Mouse (Mus musculus) liver, embryonic 13.5 days (tissue): ENCODE measurements at regions not wholly inside any gene's neighbourhood (a gene's known extent, or its start where the extent isn't known, plus 50 kb on each side); places are given as distances from the start of the nearest gene placed in this dataset.

Experiments used
- ATAC-seq: fragments of 200-750 bp; cut with Nextera tagmentation; 2 replicates; pipeline ENCODE4 v1.8.0; 2017; ENCODE audit warnings: low read depth, mild to moderate bottlenecking, moderate number of reproducible peaks, moderate library complexity
- DNase-seq: peaks from one replicate; pipeline ENCODE4 v3.0.0; 2022
- H3K27ac ChIP-seq: fragments of 300-500 bp; sonication (generic); 2 replicates; pipeline ENCODE4 v1.5.1; 2015; ENCODE audit warnings: moderate library complexity, mild to moderate bottlenecking, inconsistent platforms
- H3K27me3 ChIP-seq: fragments of 300-500 bp; sonication (generic); 2 replicates; pipeline ENCODE4 v1.6.1; 2015; ENCODE audit warnings: mild to moderate bottlenecking, inconsistent platforms
- H3K36me3 ChIP-seq: fragments of 300-500 bp; sonication (generic); 2 replicates; pipeline ENCODE4 v1.6.1; 2015; ENCODE audit warnings: mild to moderate bottlenecking, inconsistent platforms
- H3K4me1 ChIP-seq: fragments of 300-500 bp; sonication (generic); replicated peaks from 2 replicates; pipeline ENCODE4 v1.6.1; 2015; ENCODE audit warnings: inconsistent platforms
- H3K4me2 ChIP-seq: fragments of 300-500 bp; sonication (generic); 2 replicates; pipeline ENCODE4 v1.6.1; 2015; ENCODE audit warnings: inconsistent platforms, mild to moderate bottlenecking, moderate library complexity
- H3K4me3 ChIP-seq: fragments of 300-500 bp; sonication (generic); replicated peaks from 2 replicates; pipeline ENCODE4 v1.5.1; 2015; ENCODE audit warnings: mild to moderate bottlenecking, inconsistent platforms
- H3K9ac ChIP-seq: fragments of 300-500 bp; sonication (generic); 2 replicates; pipeline ENCODE4 v1.6.1; 2015; ENCODE audit warnings: mild to moderate bottlenecking, inconsistent platforms
- H3K9me3 ChIP-seq: fragments of 300-500 bp; sonication (generic); replicated peaks from 2 replicates; pipeline ENCODE4 v1.6.1; 2016; ENCODE audit warnings: inconsistent platforms
- WGBS: fragments of 180-500 bp; shearing (Covaris S2); methylation state at CpG from one replicate; pipeline ENCODE4 v1.1.7; 2015; ENCODE audit not compliant: insufficient replicate concordance; 5-methylcytosine and 5-hydroxymethylcytosine counted together

DNA sequence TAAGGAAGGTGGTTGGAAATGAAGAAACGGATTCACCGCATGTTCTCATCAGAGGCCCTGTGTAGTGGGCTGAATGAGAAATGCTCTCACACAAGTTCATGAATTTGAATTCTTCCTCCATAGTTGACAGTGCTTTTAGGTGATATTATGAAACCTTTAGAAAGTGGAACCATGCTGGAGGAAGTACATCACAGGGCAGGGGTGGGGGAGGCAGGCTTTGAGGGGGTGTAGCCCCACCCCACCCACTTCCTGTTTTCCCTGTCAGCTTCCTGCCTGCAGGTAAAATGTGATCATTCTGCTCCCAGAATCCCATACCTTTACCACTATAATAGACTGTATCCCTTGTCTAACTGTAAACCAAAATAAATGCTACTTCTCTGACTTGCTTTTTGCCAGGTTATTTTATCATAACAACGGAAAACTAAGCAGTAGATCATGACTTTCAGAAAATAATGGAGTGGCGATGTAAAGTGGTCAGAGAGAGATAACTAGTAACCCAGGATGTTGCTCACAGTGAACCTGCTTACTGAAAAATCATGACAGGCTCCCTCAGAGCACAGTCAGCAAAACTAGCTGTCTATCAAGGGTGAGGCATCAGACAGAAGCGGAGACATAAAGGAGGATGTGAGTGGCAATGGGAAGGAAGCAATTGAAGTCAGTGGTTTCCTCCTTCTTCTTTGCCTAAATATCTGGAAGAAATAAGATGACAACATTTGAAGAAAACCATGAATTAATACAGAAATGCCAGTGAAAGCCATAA, 230.2 kb downstream of the Rnf144a start:
- WGBS = 54% methylated on average over 5 of the region's 5 CpGs
- no peaks in the 10 kb centered on the region for H3K36me3 ChIP-seq
- H3K9me3 ChIP-seq = no peaks in the 10 kb centered on the region
- no peak overlapping the region for H3K4me2 ChIP-seq
- no peak overlapping the region for H3K27ac ChIP-seq
- H3K4me3 ChIP-seq = no peak overlapping the region
- DNase-seq = no peak
- ATAC-seq = no peak
- H3K27me3 ChIP-seq = no peaks in the 10 kb centered on the region
- H3K4me1 ChIP-seq = no peaks in the 10 kb centered on the region
- no peak overlapping the region for H3K9ac ChIP-seq

DNA sequence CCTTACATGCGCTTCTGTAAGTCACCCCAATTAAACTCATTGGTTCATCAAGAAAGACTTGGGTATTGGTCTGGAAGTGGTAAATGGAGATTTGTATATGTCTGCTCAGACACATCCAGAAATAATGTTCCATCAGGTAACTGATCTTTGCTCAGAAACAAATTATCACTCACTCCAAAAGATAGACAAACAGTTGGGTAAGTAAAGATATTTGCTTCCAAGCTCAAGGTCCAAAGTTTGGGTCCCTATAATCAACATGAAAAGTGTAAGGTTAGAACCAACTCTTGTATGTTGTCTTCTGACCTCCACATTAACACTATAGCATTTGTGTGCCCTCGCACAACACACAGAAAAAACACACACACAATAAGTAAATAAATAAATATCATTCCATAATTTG, 232.0 kb downstream of the Rnf144a start:
- no peaks in the 10 kb centered on the region for H3K4me1 ChIP-seq
- WGBS = 69% methylated on average over 2 of the region's 2 CpGs
- no peaks in the 10 kb centered on the region for H3K36me3 ChIP-seq
- no peak overlapping the region for H3K4me2 ChIP-seq
- ATAC-seq (no peak), DNase-seq (no peak)
- H3K4me3 ChIP-seq = no peak overlapping the region
- no peak overlapping the region for H3K9ac ChIP-seq
- H3K27ac ChIP-seq = no peak overlapping the region
- H3K27me3 ChIP-seq = no peaks in the 10 kb centered on the region
- H3K9me3 ChIP-seq = no peaks in the 10 kb centered on the region

DNA sequence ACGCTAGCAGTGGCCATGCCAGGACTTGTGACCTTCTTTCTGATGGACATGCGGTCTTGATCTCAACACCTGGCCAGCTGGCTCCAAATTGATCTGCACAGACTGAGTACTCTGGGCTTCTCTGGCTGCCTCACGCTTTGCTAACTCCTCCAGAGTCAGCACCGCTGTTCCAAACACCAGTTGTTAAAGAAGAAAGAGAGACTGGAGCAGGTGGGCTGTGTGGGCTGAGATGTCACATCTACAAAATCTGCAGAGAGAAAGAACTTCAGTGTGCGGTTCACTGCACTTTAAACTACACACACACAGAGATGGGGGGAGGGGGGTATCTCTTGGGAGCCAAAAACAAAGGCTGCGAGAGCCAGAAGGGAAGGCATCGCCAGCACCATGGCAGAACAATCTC, 234.2 kb downstream of the Rnf144a start:
- no peak for DNase-seq
- Histone ChIP-seq H3K27me3 (no peaks in the 10 kb centered on the region), H3K36me3 (no peaks in the 10 kb centered on the region)

DNA sequence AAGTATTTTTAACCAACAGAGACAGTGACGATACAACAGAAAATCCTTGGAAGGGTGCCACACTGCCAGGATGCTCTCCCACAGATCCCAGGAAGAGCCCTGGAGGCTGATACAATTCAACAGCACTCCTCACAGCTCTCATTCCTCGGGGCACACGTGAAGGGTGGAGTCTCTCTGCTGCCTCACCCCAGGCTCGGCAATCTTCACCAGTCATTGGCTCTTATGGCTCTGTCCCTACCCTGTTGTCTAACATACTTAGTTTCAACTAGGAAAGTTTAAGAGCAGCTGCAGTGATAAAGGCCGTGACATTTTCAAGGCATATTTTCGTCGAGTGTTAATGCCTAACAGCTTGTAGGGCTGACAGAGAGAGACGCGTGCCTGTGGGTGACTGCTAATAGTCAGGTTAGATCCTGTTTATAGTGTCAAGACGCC, 238.8 kb downstream of the Rnf144a start:
- DNase-seq (no peak), ATAC-seq (no peak)
- WGBS = 54% methylated on average over 10 of the region's 10 CpGs
- Histone ChIP-seq H3K27me3 (no peaks in the 10 kb centered on the region), H3K4me3 (no peak overlapping the region), H3K4me1 (no peaks in the 10 kb centered on the region), H3K27ac (no peak overlapping the region), H3K9me3 (no peaks in the 10 kb centered on the region), H3K4me2 (no peak overlapping the region), H3K36me3 (no peaks in the 10 kb centered on the region), H3K9ac (no peak overlapping the region)

More for the DNA sequence above, 234.2 kb downstream of the Rnf144a start:
- H3K4me1 ChIP-seq = no peaks in the 10 kb centered on the region
- no peak for ATAC-seq
- H3K9ac ChIP-seq = no peak overlapping the region
- H3K9me3 ChIP-seq = no peaks in the 10 kb centered on the region
- 68% methylated on average over 7 of the region's 7 CpGs for WGBS
- H3K27ac ChIP-seq = no peak overlapping the region
- H3K4me3 ChIP-seq = no peak overlapping the region
- no peak overlapping the region for H3K4me2 ChIP-seq

DNA sequence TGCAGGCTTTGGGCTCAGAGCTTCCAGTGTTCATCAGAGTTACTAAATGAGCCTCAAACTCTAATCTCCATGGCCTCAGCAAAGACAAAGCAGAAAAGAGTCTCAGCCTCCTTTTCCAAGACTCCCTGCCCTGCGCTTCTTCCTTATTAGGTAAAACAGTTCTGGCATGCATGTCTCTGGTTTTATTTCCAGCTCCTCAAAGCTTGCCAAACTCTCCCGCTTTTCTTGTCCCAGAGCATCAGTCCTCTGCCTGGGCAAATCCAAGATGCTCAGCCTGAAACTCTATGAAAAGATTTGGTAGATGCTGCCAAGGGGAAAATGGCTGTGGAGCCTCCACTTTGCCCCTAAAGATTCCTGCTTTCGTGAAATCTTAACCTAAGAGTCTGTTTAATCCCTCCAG, 251.6 kb downstream of the Rnf144a start:
- Histone ChIP-seq H3K36me3 (no peaks in the 10 kb centered on the region), H3K4me1 (no peaks in the 10 kb centered on the region), H3K4me3 (no peak overlapping the region), H3K9ac (no peak overlapping the region), H3K27ac (no peak overlapping the region), H3K4me2 (no peak overlapping the region), H3K9me3 (no peaks in the 10 kb centered on the region), H3K27me3 (no peaks in the 10 kb centered on the region)
- ATAC-seq (no peak), DNase-seq (no peak)
- 50% methylated on average over 3 of the region's 3 CpGs for WGBS

DNA sequence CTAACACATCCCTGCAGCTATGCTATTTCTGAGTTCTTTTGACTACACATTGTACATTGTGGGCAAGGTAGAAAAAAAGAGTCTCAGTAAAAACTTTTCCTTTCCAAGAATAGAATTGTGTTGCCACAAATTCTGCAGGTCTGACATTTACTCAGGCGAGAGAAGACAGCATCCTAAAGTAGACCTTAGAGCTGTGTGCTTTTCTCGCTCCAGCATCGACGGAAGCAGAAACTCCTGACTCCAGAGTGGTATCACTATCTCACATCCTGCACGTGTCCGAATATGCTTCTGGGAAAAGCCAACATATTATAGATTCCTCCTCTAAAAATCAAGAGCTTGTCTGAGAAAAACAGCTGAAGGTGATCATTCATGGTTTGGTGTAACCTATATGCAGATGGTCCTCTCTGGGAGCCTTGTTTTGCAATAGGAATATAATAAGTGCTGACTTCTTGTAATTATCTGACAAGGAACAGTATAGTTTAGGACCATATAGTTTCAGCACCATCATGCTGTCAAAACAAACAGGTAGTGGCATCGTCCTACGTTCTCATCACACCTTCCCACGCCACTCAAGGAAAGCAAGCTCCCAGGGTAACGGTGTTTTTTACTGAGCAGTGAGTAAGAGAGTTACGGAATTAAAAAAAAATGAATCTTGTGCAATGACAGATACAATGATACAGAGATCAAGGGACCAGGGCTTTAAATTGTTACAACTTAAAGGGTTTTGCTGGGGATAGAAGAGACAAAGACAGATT, 254.0 kb downstream of the Rnf144a start:
- H3K27me3 ChIP-seq = no peaks in the 10 kb centered on the region
- no peak for ATAC-seq
- no peak for DNase-seq
- H3K9me3 ChIP-seq = no peaks in the 10 kb centered on the region
- H3K4me3 ChIP-seq = no peak overlapping the region
- no peak overlapping the region for H3K9ac ChIP-seq
- H3K36me3 ChIP-seq = no peaks in the 10 kb centered on the region
- H3K4me1 ChIP-seq = no peaks in the 10 kb centered on the region
- H3K4me2 ChIP-seq = no peak overlapping the region
- H3K27ac ChIP-seq = no peak overlapping the region
- WGBS = 70% methylated on average over 11 of the region's 11 CpGs

DNA sequence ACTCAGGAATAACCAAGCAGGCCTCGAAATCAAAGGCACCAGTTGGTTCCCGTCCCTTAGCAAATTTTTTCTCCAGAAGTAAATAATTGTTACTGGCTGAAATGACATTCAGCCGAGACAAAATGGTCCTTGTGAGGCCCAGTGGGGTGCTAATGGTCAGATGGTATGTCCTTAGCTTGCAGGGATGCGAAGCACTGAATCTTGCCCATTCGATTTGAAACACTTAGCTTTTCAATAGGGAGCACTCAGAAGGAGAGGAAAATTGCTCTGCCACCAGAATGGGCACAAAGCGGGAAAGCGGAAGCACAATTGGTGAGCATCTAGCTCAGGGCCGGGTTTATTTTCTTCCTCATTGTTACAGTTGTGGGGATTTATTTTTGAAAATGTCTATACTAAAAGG, 262.1 kb downstream of the Rnf144a start:
- no peak overlapping the region for H3K9ac ChIP-seq
- no peak overlapping the region for H3K4me3 ChIP-seq
- DNase-seq (no peak), ATAC-seq (no peak)
- no peaks in the 10 kb centered on the region for H3K9me3 ChIP-seq
- H3K27me3 ChIP-seq = no peaks in the 10 kb centered on the region
- H3K4me2 ChIP-seq = no peak overlapping the region
- H3K27ac ChIP-seq = no peak overlapping the region
- 56% methylated on average over 8 of the region's 8 CpGs for WGBS
- H3K36me3 ChIP-seq = no peaks in the 10 kb centered on the region
- no peaks in the 10 kb centered on the region for H3K4me1 ChIP-seq

DNA sequence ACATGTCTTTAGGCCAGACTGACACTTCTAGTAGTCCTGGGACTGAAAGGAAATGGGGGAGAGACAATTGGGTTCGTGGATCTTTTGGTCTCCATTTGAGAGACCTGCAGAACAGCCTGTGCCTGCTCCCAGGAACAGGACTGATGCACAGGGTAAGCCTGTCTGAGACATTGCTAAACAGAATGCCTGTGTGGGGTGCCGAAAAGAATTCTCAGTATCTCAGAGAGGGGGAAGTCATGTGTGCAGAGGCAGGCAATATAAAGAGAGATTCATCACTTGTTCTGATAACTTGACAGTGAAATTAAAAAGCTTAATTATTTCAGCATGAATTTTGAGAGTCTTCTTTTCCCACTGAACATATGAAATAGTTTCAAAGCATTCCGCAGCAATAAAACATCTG, 268.7 kb downstream of the Rnf144a start:
- H3K9ac ChIP-seq = no peak overlapping the region
- WGBS = 50% methylated on average over 3 of the region's 3 CpGs
- no peak for DNase-seq

DNA sequence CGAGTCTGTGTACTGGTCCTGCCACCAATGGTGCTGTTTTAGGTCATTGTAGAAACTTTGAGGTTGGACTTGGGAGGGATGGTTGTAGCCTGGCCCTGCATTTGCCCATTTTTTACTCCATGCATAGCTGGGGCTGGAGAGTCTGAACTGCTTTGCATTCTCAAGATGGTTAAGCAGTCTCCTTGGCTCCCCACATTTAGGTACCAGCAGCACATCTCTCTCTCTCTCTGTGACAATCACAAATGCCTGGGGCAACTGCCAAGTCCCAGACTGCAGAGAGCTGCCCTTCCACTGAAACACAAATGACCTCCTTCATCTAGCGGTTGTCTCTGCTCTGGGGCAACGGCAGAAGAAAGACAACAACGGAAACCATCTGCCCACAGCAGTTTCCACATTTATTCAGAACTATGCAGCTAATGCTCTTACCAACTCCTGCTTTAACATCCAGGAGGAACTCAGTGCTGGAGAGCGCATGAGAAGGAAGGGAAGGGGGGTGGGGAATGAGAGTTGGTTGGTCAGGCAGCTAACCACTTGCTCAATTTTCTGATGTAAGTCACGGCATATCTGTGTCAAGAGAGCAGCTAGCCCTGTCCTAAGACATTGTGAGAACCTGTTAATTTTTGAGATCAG, 269.9 kb downstream of the Rnf144a start:
- Histone ChIP-seq H3K4me2 (no peak overlapping the region), H3K9me3 (no peaks in the 10 kb centered on the region), H3K9ac (no peak overlapping the region), H3K4me3 (no peak overlapping the region), H3K36me3 (no peaks in the 10 kb centered on the region), H3K4me1 (no peaks in the 10 kb centered on the region), H3K27me3 (no peaks in the 10 kb centered on the region), H3K27ac (no peak overlapping the region)
- 49% methylated on average over 6 of the region's 6 CpGs for WGBS
- no peak for ATAC-seq
- DNase-seq = no peak

More for the DNA sequence above, 268.7 kb downstream of the Rnf144a start:
- Histone ChIP-seq H3K9me3 (no peaks in the 10 kb centered on the region), H3K27ac (no peak overlapping the region), H3K4me3 (no peak overlapping the region), H3K4me2 (no peak overlapping the region), H3K27me3 (no peaks in the 10 kb centered on the region), H3K36me3 (no peaks in the 10 kb centered on the region), H3K4me1 (no peaks in the 10 kb centered on the region)
- ATAC-seq = no peak

DNA sequence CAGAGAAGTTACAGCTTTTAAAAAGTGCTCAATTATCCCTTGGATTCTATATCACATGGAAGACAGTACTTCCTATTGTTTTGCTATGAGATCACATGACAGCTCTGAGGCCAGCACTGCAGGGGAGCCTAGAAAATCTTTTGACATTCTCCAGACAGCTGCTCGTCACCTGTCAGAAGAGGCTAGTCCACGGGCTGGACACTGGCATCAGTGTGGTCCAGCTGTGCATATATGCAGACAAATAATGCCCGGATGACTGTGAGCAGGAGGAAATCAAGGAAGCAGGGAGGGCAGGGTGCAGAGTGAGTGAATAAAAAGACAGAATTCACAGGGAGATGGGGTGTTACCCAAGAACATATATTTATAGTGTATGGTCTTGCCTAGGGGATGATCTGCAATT, 270.4 kb downstream of the Rnf144a start:
- Histone ChIP-seq H3K4me1 (no peaks in the 10 kb centered on the region), H3K4me3 (no peak overlapping the region), H3K27me3 (no peaks in the 10 kb centered on the region), H3K4me2 (no peak overlapping the region), H3K27ac (no peak overlapping the region), H3K9me3 (no peaks in the 10 kb centered on the region), H3K36me3 (no peaks in the 10 kb centered on the region), H3K9ac (no peak overlapping the region)
- no peak for DNase-seq
- whole genome bisulfite sequencing = 48% methylated on average over 3 of the region's 3 CpGs
- ATAC-seq = no peak

DNA sequence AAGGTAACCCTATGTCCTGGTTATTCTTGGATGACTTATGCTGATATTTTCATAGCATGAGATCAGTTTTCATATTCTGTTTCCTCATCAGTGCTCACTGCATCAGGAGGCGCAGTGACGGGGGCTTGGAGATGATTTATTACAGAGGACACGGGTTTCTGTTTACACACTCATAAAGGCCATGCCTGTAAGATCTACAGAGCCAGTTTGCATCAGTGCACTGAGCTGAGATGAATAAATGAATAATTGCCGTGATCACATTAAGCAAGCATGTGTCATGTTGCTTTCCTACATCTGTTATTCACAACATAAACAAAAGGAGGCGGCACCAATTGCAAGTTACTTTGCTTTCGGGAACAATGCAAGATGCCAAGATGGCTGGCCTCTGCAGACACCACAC, 271.6 kb downstream of the Rnf144a start:
- Histone ChIP-seq H3K9me3 (no peaks in the 10 kb centered on the region), H3K9ac (no peak overlapping the region), H3K36me3 (no peaks in the 10 kb centered on the region), H3K27me3 (no peaks in the 10 kb centered on the region), H3K4me3 (no peak overlapping the region), H3K4me1 (no peaks in the 10 kb centered on the region), H3K27ac (no peak overlapping the region), H3K4me2 (no peak overlapping the region)
- no peak for DNase-seq
- WGBS = 63% methylated on average over 6 of the region's 6 CpGs
- no peak for ATAC-seq
